Mouse (Mus musculus): Measurements from ENCODE around the gene Sowaha.

The Sowaha gene

GRCm38 (mm10) chr11:53479783-53480301 lies at the start of gene Sowaha, which contains the start of gene Gm9945:
Gene Sowaha (minus strand): TSS chr11:53480274.
Gene Gm9945 (plus strand): TSS chr11:53480166.
- no peak for DNase-seq (ENCODE audit: low read depth in 2 of 2, low spot score in 2 of 2)

DNA sequence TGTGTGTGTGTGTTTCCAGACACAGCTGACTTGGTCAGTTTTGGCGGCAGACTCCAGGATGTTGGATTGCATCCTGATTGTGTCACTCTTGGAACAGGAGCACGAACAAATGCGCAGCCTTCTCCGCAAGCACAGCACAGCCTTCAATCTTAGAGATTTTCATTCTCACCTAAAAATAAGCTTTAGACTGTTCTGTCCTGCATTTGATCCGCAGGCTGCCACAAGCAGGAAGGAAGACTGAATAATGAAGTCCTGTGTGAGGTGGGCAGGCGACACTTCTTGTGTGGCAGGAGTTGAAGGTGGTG lies 49.1 kb upstream of the Sowaha start:
- DNase-seq (ENCODE audit: low read depth in 2 of 2, low spot score in 2 of 2): no peak

GRCm38 (mm10) chr11:53528397-53529252 lies 48.6 kb upstream of the Sowaha start:
- no peak for DNase-seq (ENCODE audit: low read depth in 2 of 2, low spot score in 2 of 2)

DNA sequence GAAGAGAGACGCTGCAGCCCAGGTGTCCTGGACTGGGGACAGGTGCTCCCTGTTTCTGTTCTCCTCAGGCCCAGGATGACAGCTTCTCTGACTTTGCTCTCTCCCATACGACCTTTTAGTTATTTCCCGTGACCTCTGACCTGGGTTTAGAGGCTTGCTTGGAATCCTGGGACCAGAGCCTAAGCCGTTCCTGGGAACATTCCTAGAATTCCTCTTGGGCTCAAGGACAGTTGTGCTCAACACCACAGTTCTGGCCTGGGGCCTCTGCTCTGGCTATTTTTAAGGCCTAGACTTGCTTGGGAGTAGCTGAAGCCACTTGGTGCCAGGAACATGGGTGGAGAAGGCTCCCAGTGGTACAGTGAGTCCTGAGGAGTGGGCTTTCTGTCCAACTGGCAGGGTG lies 45.4 kb upstream of the Sowaha start:
- DNase-seq (ENCODE audit: low read depth in 2 of 2, low spot score in 2 of 2): no peak

GRCm38 (mm10) chr11:53524905-53525304 lies 44.8 kb upstream of the Sowaha start:
- DNase-seq (ENCODE audit: low read depth in 2 of 2, low spot score in 2 of 2): peak in 1 of 2 experiments; percentile 5

DNA sequence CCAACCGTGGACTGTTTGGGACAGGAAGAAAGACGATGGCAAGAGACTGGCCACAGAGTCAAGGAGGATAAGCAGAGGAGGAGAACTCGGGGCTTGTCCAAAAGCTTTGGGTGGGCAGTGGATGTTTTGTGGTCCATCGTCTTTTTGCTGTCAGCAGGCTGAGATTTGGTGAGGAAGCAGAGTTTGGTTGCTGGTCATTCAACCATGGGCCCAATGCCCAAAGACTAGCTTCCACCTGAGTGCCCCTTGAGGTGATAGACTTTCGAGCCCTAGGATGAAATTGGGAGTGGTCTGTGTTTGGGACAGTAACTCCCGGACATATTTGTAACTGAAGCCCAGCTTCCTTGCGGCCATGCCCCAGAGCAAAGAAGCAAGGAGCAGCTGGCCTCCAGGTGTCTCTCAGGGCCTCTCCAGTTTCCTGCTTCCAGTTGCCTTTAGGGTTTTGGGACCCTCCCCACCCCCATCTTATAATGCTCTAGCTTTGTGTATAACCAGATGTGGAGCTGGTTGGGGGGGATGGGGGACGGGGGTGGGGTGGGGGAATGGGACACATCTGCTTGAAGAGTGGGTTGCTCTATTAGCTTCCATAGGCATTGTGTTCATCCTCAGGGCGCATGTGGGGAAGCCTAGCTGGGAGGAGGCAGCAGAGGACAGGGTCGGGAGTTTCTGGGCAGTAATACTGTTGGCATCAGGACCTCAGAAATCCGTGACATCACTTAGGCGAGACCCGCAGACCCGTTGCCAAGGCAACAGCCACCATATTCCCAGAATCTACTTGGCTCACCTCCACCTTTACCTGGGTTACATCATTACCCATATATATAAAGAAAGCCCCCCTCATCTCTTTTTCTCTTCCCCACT lies 43.7 kb upstream of the Sowaha start:
- DNase-seq (ENCODE audit: low read depth in 2 of 2, low spot score in 2 of 2): no peak

DNA sequence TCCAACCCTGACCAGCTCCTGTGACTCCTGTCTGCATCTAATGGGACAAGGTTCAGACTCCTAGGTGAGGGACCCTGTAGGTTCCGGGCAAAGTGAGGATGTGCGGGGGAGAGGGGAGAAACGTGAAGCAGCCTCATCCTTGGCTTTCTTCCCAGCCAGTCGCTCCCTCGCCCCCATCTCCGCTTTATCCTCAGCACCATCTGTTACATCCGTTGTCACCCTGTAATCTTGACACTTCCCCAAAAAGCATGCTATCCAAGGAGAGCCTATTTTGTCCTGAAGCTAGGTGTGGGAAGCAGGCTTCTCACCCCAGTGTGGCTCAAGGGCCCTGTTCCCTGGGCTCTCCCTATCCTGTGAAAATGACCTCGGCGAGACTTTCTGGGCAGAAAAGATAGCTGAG lies 42.9 kb upstream of the Sowaha start:
- no peak for DNase-seq (ENCODE audit: low read depth in 2 of 2, low spot score in 2 of 2)

DNA sequence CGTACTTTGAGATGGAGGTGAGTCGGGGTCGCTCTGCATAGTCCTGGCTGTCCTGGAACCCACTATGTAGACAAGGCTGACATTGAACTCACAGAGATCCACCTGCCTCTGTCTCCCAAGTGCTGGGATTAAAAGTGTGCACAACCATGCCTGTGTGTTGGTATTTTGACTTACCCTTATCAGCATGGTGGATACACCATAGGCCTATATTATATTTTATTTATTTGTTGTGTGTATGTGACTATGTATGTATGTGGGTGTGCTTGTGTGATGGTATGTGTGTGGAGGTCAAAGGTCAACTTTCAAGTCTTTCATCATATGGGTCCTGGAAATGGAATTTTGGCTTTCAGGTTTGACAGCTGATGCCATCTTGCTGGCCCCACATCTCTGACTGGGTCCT lies 42.3 kb upstream of the Sowaha start:
- no peak for DNase-seq (ENCODE audit: low read depth in 2 of 2, low spot score in 2 of 2)

- DNase-seq (ENCODE audit: low read depth in 2 of 2, low spot score in 2 of 2): no peak
Measured at GRCm38 (mm10) chr11:53521821-53522131, 41.7 kb upstream of the Sowaha start.

GRCm38 (mm10) chr11:53521120-53521820 lies 41.2 kb upstream of the Sowaha start:
- no peak for DNase-seq (ENCODE audit: low read depth in 2 of 2, low spot score in 2 of 2)

DNA sequence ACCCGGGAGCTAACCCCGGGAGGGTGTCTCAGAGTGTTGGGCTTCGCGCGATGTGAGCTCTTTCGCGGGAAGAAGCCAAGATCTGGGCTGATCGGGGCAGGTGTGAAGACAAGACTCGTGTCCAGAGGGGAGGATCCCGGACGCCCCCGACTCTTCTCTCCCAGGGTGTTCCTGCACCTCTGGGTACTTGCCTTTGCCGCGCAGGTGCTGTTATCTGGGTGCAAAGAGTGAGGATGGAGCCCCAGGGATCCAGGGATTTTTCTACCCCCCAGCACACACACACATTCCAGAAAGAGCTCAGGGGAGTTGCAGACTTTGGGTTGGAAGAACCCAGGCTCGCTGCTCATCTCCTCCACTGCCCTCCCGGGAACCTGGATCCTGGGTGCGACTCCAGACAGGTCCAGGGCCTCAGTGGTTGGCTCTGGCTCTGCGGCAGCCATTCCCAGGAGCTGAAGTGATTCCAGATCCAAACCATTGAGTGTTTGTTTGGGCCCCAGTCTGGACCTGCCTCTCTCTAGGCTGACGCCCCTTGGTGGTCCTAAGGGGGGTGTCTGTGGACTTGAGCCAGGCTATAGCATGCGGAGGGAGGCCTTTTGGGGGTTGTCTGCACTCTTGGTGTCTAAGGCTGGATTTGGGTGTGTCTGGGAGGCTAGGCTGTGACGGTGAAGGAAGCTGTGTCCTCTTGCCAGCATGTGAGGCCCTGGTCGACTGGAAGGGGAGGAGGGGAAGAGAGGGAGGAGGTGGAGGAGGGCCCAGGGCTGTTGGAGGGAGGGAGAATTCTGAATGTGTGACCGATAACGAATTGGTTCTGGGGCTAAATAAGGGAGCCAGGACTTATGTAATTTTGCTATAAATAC lies 40.3 kb upstream of the Sowaha start:
- DNase-seq (ENCODE audit: low read depth in 2 of 2, low spot score in 2 of 2): no peak

DNA sequence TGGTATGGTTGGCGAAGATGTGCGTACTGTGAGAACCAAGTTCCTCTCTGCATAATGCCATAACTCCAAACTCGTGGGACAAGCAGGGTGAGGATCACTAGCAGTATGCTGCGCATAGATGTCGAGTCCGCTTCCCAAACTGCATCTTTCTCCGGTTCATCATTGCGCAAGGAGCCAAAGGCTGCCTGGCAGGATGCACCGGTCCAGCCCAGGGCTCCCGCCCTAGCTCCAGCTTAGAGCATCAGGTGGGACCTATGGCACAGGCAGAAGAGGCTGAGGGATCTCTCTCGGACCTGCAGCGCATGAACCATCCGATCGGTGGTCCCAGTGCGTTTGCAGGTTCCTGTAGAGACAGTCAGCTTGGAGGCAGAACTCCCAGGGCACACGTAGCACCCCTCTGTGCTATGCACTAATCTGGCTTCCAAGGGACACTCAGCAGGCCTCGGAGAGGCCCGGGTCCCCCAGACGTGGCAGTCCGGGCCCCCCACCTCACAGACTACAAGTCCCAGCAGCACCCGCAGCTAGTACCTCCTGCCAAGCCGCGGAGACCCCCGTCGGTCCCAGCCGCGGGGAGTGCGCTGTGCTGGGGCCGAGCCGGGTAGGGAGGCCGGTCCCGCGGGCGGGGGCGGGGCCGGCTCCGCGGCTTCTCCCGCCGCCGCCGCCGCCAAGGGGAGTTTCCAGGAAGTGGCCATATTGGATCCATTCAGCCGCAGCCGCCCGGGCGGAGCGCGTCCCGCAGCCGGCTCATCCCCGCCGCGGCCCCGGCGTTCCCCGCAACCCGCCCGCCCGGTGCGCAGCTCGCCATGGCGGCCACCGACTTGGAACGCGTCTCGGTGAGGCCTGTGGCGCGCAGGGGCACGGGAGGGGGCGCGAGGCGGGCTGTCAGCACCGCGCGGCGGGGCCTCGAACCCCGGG lies 39.4 kb upstream of the Sowaha start, which contains the start of gene Sept8:
TSS of gene Sept8 (plus strand) at position 51 of the 915 bp plus-strand sequence.
- peak; percentile 9 to 18 for DNase-seq (ENCODE audit: low read depth in 2 of 2, low spot score in 2 of 2)

GRCm38 (mm10) chr11:53518759-53519158 lies 38.7 kb upstream of the Sowaha start:
- DNase-seq (ENCODE audit: low read depth in 2 of 2, low spot score in 2 of 2): no peak

DNA sequence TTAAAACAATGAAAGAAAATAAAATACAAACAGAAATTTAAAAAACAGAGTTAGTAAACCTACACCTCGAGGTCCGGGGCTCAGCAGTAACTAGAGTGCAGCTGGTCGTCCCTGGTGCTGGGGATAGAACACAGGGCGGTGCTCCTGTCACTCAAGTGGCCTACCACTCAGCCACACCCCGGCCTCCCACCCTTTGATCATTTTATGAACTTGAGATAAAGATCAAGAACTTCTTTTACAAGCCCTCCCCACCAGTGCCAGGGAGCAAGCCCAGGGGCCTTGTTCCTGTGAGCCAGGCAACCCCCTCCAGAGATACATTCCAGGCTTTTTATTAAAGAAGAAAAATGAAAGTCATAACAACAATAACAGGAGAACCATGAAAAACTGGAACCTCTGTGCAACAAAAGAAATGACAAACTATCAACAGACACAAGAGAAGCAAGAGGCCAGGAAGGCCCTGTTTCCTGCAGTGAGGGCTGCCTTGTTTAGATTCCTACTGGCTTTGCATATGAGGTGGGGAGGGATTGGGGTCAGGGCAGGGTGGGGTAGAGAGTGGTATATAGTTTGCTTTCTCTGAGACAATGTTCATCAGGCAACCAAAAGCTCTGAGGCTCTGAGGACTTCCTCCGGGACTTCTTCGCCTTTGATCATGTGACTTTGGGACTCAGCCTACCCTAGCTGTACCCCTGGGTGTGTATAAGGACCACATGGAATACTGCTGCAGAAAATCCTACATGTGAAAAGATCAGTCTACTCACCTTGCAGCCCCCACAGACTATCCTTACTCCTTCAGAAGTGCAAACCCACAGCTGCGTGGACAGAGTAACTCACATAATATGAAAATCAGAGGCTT lies 36.9 kb upstream of the Sowaha start:
- peak; percentile 25 to 54 for DNase-seq (ENCODE audit: low read depth in 2 of 2, low spot score in 2 of 2)

- DNase-seq (ENCODE audit: low read depth in 2 of 2, low spot score in 2 of 2): no peak
Measured at GRCm38 (mm10) chr11:53510351-53510750, 30.3 kb upstream of the Sowaha start.

- no peak for DNase-seq (ENCODE audit: low read depth in 2 of 2, low spot score in 2 of 2)
Measured at GRCm38 (mm10) chr11:53508591-53508990, 28.5 kb upstream of the Sowaha start.

DNA sequence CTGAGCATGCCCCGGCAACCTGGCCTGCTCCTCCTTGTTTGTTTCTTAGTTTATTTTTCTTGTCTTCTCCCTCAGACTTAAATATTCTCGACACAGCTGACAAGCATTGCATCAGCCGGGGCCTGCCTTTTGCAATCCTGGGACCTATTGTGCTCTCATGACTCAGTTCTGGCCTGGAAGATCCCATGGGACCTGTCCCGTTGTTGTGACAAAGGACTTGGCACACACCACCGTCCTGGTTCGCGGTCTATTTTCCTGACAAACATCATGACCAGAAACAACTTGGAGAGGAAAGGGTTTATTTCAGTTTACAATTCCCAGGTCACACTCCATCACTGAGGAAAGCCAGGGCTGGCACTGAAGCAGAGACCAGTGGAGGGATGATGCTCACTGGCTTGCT lies 28.1 kb upstream of the Sowaha start:
- DNase-seq (ENCODE audit: low read depth in 2 of 2, low spot score in 2 of 2): no peak

- no peak for DNase-seq (ENCODE audit: low read depth in 2 of 2, low spot score in 2 of 2)
Measured at GRCm38 (mm10) chr11:53507098-53507805, 27.2 kb upstream of the Sowaha start.

Measured in CD8-positive naive resting alpha-beta T cell, adult 2 months (primary cell).